Mouse (Mus musculus) spleen, adult 2 months (tissue): ENCODE results near the gene Gm49776.

Source experiments
- CTCF ChIP-seq: fragments of 200-500 bp; IDR thresholded peaks from 2 replicates; pipeline ENCODE4 v1.5.1; 2011; ENCODE audit warnings: mild to moderate bottlenecking, inconsistent platforms; ENCODE audit not compliant: insufficient read depth, insufficient read length, insufficient replicate concordance; ENCODE audit errors: extremely low read depth
- POLR2A ChIP-seq: fragments of 200-500 bp; IDR thresholded peaks from 2 replicates; pipeline ENCODE4 v1.6.1; 2011; ENCODE audit warnings: low read depth, low read length, inconsistent platforms

- TF ChIP-seq CTCF (no peak), POLR2A (no peak)
Observed at GRCm38 (mm10) chr16:18230617-18231016, 27.5 kb downstream of the Gm49776 start.
